Mouse (Mus musculus) heart, embryonic 12.5 days (tissue): ENCODE measurements at regions not wholly inside any gene's neighbourhood (a gene's known extent, or its start where the extent isn't known, plus 50 kb on each side); places are given as distances from the start of the nearest gene placed in this dataset.

ENCODE experiments used
- ATAC-seq: fragments of 200-750 bp; cut with Nextera tagmentation; 2 replicates; pipeline ENCODE4 v1.8.0; 2017; ENCODE audit warnings: moderate TSS enrichment, moderate library complexity; ENCODE audit not compliant: insufficient number of reproducible peaks, low FRiP score
- H3K27ac ChIP-seq: fragments of 300-500 bp; sonication (generic); 2 replicates; pipeline ENCODE4 v1.5.1; 2016; ENCODE audit warnings: mild to moderate bottlenecking, moderate library complexity; ENCODE audit not compliant: poor library complexity, severe bottlenecking
- H3K27me3 ChIP-seq: fragments of 300-500 bp; sonication (generic); replicated peaks from 2 replicates; pipeline ENCODE4 v1.6.1; 2016; ENCODE audit warnings: mild to moderate bottlenecking, moderate library complexity
- H3K36me3 ChIP-seq: fragments of 300-500 bp; sonication (generic); 2 replicates; pipeline ENCODE4 v1.6.1; 2016; ENCODE audit warnings: mild to moderate bottlenecking, moderate library complexity
- H3K4me1 ChIP-seq: fragments of 300-500 bp; sonication (generic); replicated peaks from 2 replicates; pipeline ENCODE4 v1.6.1; 2016; ENCODE audit warnings: mild to moderate bottlenecking
- H3K4me2 ChIP-seq: fragments of 300-500 bp; sonication (generic); 2 replicates; pipeline ENCODE4 v1.6.1; 2016; ENCODE audit warnings: mild to moderate bottlenecking, moderate library complexity
- H3K4me3 ChIP-seq: fragments of 300-500 bp; sonication (generic); 2 replicates; pipeline ENCODE4 v1.5.1; 2016; ENCODE audit warnings: mild to moderate bottlenecking
- H3K9ac ChIP-seq: fragments of 300-500 bp; sonication (generic); 2 replicates; pipeline ENCODE4 v1.6.1; 2016; ENCODE audit warnings: mild to moderate bottlenecking, moderate library complexity
- H3K9me3 ChIP-seq: fragments of 300-500 bp; sonication (generic); replicated peaks from 2 replicates; pipeline ENCODE4 v1.6.1; 2016; ENCODE audit warnings: mild to moderate bottlenecking, moderate library complexity
- WGBS: fragments of 180-500 bp; shearing (Covaris S2); methylation state at CpG from one replicate; pipeline ENCODE4 v1.1.7; 2016; 5-methylcytosine and 5-hydroxymethylcytosine counted together

GRCm38 (mm10) chr13:60269406-60269841 lies 92.3 kb upstream of the Gas1 start:
- Histone ChIP-seq H3K9me3 (peaks cover 7% of the 10 kb centered on the region), H3K4me3 (no peak overlapping the region), H3K27me3 (no peaks in the 10 kb centered on the region), H3K36me3 (no peaks in the 10 kb centered on the region), H3K4me1 (peaks cover 6% of the 10 kb centered on the region; the same call in 1 of the 2 replicates), H3K4me2 (no peak overlapping the region), H3K27ac (no peak overlapping the region), H3K9ac (no peak overlapping the region)
- WGBS = 83% methylated on average over 9 of the region's 9 CpGs
- no peak for ATAC-seq

- H3K27me3 ChIP-seq = no peaks in the 10 kb centered on the region
- no peak for ATAC-seq
- H3K4me3 ChIP-seq = no peak overlapping the region
- H3K9ac ChIP-seq = no peak overlapping the region
- H3K9me3 ChIP-seq = peaks cover 14% of the 10 kb centered on the region
- no peaks in the 10 kb centered on the region for H3K36me3 ChIP-seq
- 79% methylated on average over 5 of the region's 5 CpGs for WGBS
- no peak overlapping the region for H3K4me2 ChIP-seq
- H3K27ac ChIP-seq = no peak overlapping the region
- peaks cover 6% of the 10 kb centered on the region; the same call in 1 of the 2 replicates for H3K4me1 ChIP-seq
Measured at GRCm38 (mm10) chr13:60270526-60270925, 93.4 kb upstream of the Gas1 start.

DNA sequence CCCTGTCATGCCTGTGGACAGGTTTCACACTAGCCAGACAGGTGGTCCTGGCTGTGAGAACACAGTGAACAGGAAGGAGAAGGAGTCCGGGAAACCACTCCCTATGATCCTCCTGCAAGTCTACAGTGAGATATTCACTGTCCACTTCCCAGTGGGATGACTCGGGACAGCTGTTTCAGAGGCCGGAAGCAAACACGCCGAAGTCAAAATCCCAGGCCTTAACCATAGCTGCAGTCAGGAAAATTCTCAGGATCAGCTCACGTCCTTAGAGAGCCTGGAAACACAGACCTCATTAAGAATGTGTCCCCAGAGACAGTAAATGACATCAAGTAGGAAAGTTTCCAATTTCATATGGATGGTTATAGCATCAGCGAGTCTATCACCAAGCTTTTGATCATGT lies 96.2 kb upstream of the Gas1 start:
- Histone ChIP-seq H3K27ac (no peak overlapping the region), H3K36me3 (no peaks in the 10 kb centered on the region), H3K4me3 (no peak overlapping the region), H3K9me3 (peaks cover 14% of the 10 kb centered on the region), H3K4me2 (no peak overlapping the region), H3K4me1 (no peaks in the 10 kb centered on the region), H3K27me3 (no peaks in the 10 kb centered on the region), H3K9ac (no peak overlapping the region)
- WGBS = 87% methylated on average over 7 of the region's 7 CpGs
- ATAC-seq = no peak

- Histone ChIP-seq H3K27ac (no peak overlapping the region), H3K9ac (no peak overlapping the region), H3K4me1 (peaks cover 32% of the 10 kb centered on the region), H3K36me3 (no peaks in the 10 kb centered on the region), H3K9me3 (no peaks in the 10 kb centered on the region), H3K4me2 (no peak overlapping the region), H3K27me3 (no peaks in the 10 kb centered on the region), H3K4me3 (no peak overlapping the region)
- no peak for ATAC-seq
- WGBS = 61% methylated on average over 7 of the region's 7 CpGs
Measured at GRCm38 (mm10) chr13:60282543-60283251, 105.5 kb upstream of the Gas1 start.

DNA sequence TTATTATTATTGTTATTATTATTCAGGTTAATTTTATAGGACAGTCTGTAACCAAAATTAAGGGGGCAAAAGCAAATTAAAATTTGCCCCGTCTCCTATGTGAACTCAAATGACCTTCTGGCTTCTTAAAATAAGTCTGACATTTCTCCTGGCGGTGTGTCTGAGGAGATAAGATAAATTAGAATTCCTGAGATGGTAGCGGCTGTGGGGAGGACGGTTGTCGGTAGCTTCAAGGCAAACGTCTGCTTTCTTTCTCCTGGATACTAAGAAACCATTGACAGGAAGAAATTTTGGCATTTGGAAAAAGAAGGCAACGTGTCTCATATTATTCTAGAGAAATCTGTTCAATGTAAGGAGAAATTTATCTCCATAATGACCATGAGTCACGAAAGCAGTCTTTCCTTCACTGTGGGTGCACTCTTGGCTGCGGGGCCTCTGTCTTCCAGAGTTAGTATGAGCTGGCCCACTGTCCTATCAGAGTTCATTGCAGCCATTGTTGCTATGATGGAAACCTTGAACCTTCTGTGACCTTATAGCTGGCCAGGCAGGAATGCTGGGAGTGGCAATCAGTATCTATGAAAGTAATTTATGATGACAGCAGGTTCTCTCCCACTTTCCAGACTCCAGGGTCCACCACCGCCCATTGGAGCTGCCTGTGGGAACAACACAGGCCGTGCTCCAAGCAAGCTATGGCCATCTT lies 109.5 kb upstream of the Gas1 start:
- Histone ChIP-seq H3K9me3 (no peaks in the 10 kb centered on the region), H3K36me3 (no peaks in the 10 kb centered on the region), H3K4me2 (0 out of 2 replicates have a peak overlapping the region, but pooled peaks have one; percentile 22), H3K27me3 (no peaks in the 10 kb centered on the region), H3K27ac (peak overlapping the region; percentile 72), H3K4me1 (peaks cover 38% of the 10 kb centered on the region), H3K4me3 (no peak overlapping the region), H3K9ac (no peak overlapping the region)
- 10% methylated on average over 11 of the region's 11 CpGs for WGBS
- ATAC-seq = peak; percentile 68

GRCm38 (mm10) chr13:60289650-60290049 lies 112.5 kb upstream of the Gas1 start:
- H3K4me3 ChIP-seq = no peak overlapping the region
- no peak overlapping the region for H3K9ac ChIP-seq
- WGBS = 67% methylated on average over 3 of the region's 3 CpGs

GRCm38 (mm10) chr13:60290820-60291219 lies 113.7 kb upstream of the Gas1 start:
- Histone ChIP-seq H3K27me3 (no peaks in the 10 kb centered on the region), H3K9ac (no peak overlapping the region), H3K4me1 (peaks cover 24% of the 10 kb centered on the region), H3K36me3 (no peaks in the 10 kb centered on the region), H3K4me2 (no peak overlapping the region), H3K27ac (no peak overlapping the region), H3K4me3 (no peak overlapping the region), H3K9me3 (no peaks in the 10 kb centered on the region)
- 60% methylated on average over 4 of the region's 4 CpGs for WGBS
- ATAC-seq = no peak

More at GRCm38 (mm10) chr13:60289650-60290049, 112.5 kb upstream of the Gas1 start:
- no peaks in the 10 kb centered on the region for H3K36me3 ChIP-seq
- H3K27ac ChIP-seq = no peak overlapping the region
- peaks cover 25% of the 10 kb centered on the region for H3K4me1 ChIP-seq
- H3K9me3 ChIP-seq = no peaks in the 10 kb centered on the region
- H3K4me2 ChIP-seq = no peak overlapping the region
- H3K27me3 ChIP-seq = no peaks in the 10 kb centered on the region
- no peak for ATAC-seq

DNA sequence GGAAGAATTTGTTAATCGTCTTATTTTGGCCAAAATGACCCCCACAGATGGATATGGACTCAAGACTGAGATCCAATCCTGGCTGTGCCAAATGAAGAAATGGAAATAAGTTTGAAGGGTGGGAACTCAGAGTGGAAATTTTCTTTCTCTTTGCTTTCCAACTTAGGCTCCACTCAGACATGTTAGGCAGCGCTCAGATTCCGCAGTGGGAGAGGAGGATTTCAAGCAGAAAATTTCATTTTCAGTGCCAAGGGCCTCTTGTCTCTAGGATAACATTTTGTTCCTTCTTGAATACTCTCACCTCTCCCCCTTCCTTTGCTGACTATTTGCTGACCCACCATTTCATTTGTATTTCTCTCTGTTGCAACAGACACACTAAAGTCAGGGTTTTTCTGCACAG lies 114.2 kb upstream of the Gas1 start:
- Histone ChIP-seq H3K27ac (no peak overlapping the region), H3K27me3 (no peaks in the 10 kb centered on the region), H3K4me2 (no peak overlapping the region), H3K36me3 (no peaks in the 10 kb centered on the region), H3K9me3 (no peaks in the 10 kb centered on the region), H3K4me1 (peaks cover 19% of the 10 kb centered on the region), H3K4me3 (no peak overlapping the region), H3K9ac (no peak overlapping the region)
- WGBS = 76% methylated on average over 3 of the region's 3 CpGs
- no peak for ATAC-seq

GRCm38 (mm10) chr13:60296201-60296895 lies 119.2 kb upstream of the Gas1 start:
- no peak for ATAC-seq
- Histone ChIP-seq H3K4me2 (no peak overlapping the region), H3K27ac (no peak overlapping the region), H3K9ac (no peak overlapping the region), H3K9me3 (no peaks in the 10 kb centered on the region), H3K27me3 (no peaks in the 10 kb centered on the region), H3K36me3 (no peaks in the 10 kb centered on the region), H3K4me3 (no peak overlapping the region), H3K4me1 (no peaks in the 10 kb centered on the region; the same call in 1 of the 2 replicates)
- 66% methylated on average over 13 of the region's 13 CpGs for WGBS

DNA sequence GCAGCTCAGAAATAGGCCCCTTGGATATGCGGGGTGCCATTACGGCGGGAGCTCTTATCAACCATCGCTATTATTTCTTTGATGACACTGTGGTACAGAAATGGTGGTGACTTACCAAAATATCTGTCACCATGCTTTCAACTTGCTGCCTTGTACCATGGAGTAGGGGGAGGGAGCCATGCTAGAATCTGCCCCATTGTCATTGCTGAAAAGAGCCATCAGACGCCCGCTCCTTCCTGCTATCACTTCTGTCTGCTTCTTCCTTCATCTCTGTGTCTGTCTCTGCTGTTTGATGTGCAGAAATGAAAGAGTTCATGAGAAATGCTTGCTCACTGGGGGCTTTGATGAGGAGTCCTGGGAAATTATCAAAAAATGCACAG lies 119.7 kb upstream of the Gas1 start:
- Histone ChIP-seq H3K36me3 (no peaks in the 10 kb centered on the region), H3K27me3 (no peaks in the 10 kb centered on the region), H3K27ac (no peak overlapping the region), H3K4me2 (no peak overlapping the region), H3K9ac (no peak overlapping the region), H3K9me3 (no peaks in the 10 kb centered on the region), H3K4me1 (no peaks in the 10 kb centered on the region; the same call in 1 of the 2 replicates), H3K4me3 (no peak overlapping the region)
- ATAC-seq = no peak
- WGBS = 77% methylated on average over 6 of the region's 6 CpGs

DNA sequence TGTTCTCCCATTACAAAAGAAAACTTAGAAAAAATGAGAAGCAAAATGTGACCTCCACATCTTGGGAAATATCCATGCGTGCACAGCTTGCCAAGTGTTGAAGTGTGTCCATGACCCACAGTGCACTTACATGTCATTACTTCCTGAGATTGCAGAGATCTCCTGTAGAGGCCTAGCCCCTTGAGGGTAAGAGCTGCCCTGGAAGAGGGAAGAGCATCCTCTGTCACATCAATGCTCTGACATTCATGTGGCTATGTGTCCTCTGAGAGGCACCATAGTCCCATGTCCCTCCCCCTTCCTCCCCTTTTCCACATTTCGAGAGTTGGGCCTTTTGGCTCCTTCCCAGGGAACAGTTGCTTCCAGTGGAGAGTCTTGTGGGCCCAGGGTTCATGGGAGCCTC lies 121.4 kb upstream of the Gas1 start:
- Histone ChIP-seq H3K4me3 (no peak overlapping the region), H3K9me3 (no peaks in the 10 kb centered on the region), H3K27me3 (no peaks in the 10 kb centered on the region), H3K4me2 (no peak overlapping the region), H3K27ac (no peak overlapping the region), H3K9ac (no peak overlapping the region), H3K4me1 (no peaks in the 10 kb centered on the region; the same call in 1 of the 2 replicates), H3K36me3 (no peaks in the 10 kb centered on the region)
- 37% methylated on average over 2 of the region's 2 CpGs for WGBS
- ATAC-seq = no peak
